Mouse (Mus musculus) kidney, adult 2 months (tissue): ENCODE measurements at regions not wholly inside any gene's neighbourhood (a gene's known extent, or its start where the extent isn't known, plus 50 kb on each side); places are given as distances from the start of the nearest gene placed in this dataset.

Source experiments
- CTCF ChIP-seq: fragments of 200-500 bp; conservative IDR thresholded peaks from 2 replicates; pipeline ENCODE4 v1.5.1; 2011; ENCODE audit warnings: low read depth, mild to moderate bottlenecking, control low read depth, low read length, moderate library complexity, mixed read lengths; ENCODE audit not compliant: insufficient read depth, insufficient read length
- POLR2A ChIP-seq: fragments of 200-500 bp; IDR thresholded peaks from one replicate; pipeline ENCODE4 v1.6.1; 2011; ENCODE audit warnings: low read depth, low read length, control low read depth

- no peak for TF ChIP-seq CTCF
- TF ChIP-seq POLR2A: no peak
Observed at GRCm38 (mm10) chr3:41465893-41466292, 89.6 kb upstream of the Jade1 start.
